Mouse (Mus musculus): Measurements from ENCODE around the gene Adam22.
A peak's percentile ranks its signal among the peaks of the same experiment; 100 is the strongest.

The Adam22 gene

GRCm38 (mm10) chr5:8367614-8368327 lies at the start of gene Adam22:
TSS of gene Adam22 (minus strand) at chr5:8368160.
- peak; percentile 43 for DNase-seq (ENCODE audit: low read depth, low spot score)

- no peak for DNase-seq (ENCODE audit: low read depth, low spot score)
These were observed 49.5 kb upstream of the Adam22 start for GRCm38 (mm10) chr5:8417443-8417842.

DNA sequence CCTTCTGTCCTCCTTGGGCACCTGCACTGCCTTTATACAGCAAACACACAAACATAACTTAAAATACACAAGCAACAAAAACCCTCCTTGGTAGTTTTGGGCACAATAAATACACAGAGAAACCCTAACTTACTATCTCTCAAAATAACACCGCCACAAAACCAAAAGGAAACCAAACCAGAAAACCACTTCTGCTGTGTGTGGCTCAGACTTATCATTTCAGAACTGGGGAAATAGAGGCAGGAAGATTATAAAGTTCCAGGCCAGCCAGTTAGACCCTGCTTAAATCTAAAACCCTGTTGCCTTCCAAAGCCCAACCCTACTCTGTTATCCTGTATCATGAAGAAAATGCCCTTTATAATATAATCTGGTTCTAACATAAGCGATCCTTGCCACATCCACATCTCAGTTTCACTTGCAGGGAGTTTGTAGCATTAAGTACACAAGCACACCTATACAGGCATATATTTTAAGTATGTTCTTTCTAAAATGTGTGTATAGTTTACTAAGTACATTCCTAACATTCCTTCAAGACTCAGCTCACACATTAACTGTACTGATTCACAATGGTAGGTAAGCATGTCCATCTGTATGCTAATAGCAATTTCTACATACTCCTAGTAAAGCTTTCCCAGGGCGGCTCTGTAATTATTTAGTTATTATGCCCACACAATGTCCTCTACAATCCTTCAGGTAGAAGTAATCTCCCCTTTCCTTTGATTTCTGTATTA lies 48.9 kb upstream of the Adam22 start:
- no peak for DNase-seq (ENCODE audit: low read depth, low spot score)

GRCm38 (mm10) chr5:8408746-8409145 lies 40.8 kb upstream of the Adam22 start:
- no peak for DNase-seq (ENCODE audit: low read depth, low spot score)

DNA sequence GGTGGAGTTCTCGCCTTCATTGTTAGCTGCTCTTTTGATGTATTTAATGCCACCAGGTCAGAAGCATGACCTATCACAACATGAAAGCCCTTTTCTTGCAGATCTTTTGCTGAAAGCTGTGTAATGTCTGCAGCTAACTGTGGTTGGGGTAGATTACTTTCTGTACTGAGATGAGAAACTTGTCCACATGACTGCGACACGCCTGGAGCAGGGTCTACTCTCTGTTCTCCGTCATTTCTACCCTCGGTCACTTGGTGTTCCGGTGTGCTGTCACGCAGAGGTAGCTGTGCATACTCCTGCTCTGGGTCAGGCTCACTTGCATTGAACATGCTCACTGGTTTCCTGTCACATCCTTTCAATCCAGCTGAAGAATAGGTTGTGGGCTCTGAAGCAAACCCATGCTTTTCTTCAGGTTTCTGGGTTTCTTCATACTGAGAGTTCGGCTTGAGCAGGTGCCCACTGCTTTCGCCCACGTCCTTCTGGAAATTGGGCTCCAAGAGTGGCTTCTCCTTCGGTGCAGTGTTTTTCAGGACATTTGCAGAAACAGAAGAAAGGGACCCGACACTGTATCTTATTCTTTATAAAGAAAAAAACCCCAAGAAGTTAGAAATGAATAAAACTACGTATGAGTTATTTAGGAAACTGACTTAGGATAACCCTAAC lies 29.8 kb upstream of the Adam22 start:
- no peak for DNase-seq (ENCODE audit: low read depth, low spot score)

- no peak for DNase-seq (ENCODE audit: low read depth, low spot score)
These were observed 26.1 kb upstream of the Adam22 start for GRCm38 (mm10) chr5:8393891-8394583.

DNA sequence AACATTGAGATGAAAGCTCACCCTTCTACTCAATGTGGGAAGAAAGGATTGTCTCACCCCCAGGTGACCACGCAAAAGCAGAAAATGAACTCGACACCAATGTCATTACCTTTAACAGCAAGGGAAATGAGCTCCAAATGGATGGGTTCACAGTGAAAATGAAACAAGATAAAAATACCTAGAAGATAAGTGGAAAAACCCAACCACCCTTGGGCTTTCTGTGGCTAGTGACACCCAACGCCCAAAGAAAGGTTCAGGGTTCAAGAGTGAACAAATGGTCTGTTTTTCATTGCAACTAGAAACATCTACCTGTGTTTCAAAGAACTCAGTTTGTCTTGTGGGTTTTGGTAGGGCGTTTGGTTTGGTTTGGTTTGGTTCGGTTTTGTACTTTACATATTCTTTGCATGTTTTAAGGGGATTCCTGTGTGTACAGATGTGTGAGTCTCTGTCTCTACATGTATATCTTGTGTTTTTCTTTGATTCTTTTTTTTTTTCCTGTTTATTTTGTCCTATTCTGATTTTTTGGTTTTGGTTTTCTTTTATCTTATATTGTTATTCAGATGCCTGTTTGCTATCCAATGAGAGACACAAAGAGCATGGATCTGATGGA lies 6.4 kb upstream of the Adam22 start:
- no peak for DNase-seq (ENCODE audit: low read depth, low spot score)

- DNase-seq (ENCODE audit: low read depth, low spot score) = no peak
These were observed 5.5 kb upstream of the Adam22 start for GRCm38 (mm10) chr5:8373415-8373814.

- no peak for DNase-seq (ENCODE audit: low read depth, low spot score)
These were observed 821 bp upstream of the Adam22 start for GRCm38 (mm10) chr5:8368781-8369180.

GRCm38 (mm10) chr5:8368328-8368692 lies 350 bp upstream of the Adam22 start:
- DNase-seq (ENCODE audit: low read depth, low spot score) = no peak

DNA sequence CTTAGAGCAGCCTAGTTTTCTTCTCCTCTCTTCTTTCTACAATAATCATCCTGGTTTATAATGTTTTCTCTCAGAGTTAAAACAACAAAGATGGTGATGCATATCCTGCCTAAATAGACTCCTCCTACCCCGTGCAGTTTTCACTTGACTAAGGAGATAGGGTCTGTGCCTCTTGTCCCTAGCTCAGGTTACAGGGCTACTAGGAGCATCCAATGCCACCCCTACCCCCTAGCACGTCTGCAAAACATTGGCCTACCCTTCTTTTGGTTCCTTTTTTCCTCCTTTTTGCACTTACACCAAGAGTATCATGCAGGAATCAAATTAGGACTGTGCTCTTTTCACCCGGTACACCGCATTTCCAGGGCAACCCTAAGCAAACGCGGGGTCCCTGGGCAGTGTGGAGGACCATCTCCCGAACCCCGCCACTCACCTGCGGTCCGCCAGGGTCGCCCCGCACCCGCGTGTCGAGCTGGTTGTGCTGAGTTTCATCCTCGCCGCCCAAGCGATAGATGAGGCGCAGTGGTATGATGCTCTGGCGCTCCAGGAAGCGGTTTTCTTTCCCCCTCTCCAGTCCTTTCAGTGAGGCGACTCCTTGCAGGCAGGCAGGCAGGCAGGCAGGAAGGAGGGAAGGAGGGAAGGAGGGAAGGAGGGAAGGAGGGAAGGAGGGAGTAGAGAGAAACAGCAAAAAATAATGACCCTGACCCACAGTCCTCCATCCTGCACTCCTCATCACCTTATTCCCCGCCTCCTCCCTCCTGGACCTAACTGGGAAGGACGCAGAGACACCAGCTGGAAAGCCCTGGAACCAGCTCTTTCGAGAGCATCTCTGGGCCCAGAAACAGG lies 968 bp downstream of the Adam22 start:
- DNase-seq (ENCODE audit: low read depth, low spot score) = no peak

- no peak for DNase-seq (ENCODE audit: low read depth, low spot score)
These were observed 5.6 kb downstream of the Adam22 start for GRCm38 (mm10) chr5:8362361-8362760.

DNA sequence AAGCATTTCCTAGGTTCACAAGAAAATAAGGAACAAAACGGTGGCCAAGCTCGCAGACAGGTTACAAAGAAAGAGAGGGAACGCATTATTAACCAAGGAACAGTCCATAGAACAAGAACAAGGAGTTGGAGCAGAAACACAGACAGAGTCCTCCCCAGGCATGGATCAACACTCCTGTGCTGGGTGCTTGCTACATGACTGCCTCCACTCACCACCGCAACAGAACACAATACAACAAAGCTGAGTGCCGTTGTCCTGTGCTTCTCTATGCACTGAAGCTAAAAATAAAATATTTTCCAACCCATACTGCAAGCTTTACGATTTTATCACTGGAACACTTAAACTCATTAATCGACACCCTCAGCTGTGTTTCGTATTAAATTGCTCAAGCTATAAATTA lies 10.3 kb downstream of the Adam22 start:
- DNase-seq (ENCODE audit: low read depth, low spot score) = no peak

GRCm38 (mm10) chr5:8356885-8357651 lies 10.9 kb downstream of the Adam22 start:
- no peak for DNase-seq (ENCODE audit: low read depth, low spot score)

- peak; percentile 6 for DNase-seq (ENCODE audit: low read depth, low spot score)
These were observed 11.6 kb downstream of the Adam22 start for GRCm38 (mm10) chr5:8356326-8356725.

DNA sequence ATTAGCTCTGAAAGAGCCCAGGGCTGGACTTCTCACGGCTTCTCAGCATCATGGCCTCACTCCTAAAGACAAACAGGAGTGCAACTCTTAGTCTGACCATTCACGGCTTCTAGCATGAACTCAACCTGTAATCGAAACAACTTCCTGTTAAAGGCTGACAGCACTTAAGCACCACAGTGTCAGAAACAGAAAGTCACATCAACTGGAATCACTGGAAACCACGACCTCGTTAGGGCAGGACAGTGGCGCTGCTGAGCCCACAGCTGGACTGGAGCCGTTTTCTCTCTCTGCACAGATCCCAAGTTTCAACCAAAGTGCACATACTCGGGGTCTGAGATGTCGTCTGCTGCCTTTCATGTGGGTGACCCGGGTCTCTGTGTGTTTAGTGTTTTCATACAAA lies 18.4 kb downstream of the Adam22 start:
- no peak for DNase-seq (ENCODE audit: low read depth, low spot score)

DNA sequence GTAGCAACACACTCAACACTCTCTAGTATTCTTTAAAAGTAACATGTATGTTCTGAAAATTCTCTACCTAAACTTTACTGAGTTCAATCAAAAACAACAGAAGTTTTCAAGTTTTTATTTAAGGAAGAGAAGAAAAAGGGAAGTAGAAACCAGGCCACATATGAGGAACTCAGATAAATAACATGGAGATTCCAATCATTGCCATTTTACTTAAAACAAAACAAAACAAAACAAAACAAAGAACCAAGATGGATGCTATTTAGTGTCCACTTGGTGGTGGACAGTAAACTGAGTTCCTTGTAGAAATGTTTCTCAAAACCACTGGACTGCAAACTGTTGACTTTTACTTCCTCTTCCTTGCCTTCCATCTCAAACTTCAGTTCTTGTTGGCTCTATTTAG lies 21.6 kb downstream of the Adam22 start:
- DNase-seq (ENCODE audit: low read depth, low spot score) = no peak

DNA sequence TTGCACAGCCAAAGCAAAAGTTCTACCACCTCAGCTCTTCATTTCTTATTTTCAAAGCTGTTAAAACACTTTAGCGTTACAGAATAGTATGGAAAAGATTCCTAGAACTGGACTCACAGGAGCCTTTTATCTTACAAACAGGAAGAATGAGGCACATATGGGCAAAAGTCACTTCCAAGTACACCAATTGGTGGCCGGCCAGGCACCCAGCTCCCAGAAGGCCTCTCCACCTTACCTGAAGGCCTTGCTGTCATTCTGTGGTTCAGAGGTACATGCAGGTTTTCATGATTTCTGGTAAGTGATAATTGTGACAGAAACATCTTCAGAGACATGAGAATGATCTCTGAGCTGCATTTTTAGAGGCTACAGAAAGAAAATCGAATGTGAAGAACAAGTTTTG lies 24.7 kb downstream of the Adam22 start:
- DNase-seq (ENCODE audit: low read depth, low spot score) = no peak

- DNase-seq (ENCODE audit: low read depth, low spot score) = no peak
These were observed 26.3 kb downstream of the Adam22 start for GRCm38 (mm10) chr5:8341676-8342075.

GRCm38 (mm10) chr5:8327645-8328269 lies 40.2 kb downstream of the Adam22 start:
- no peak for DNase-seq (ENCODE audit: low read depth, low spot score)

Measured in retina, adult 2 months (tissue).